Mouse (Mus musculus) midbrain, embryonic 10.5 days (tissue): ENCODE results near the gene 4930432M17Rik. TPM values are rescaled to one million over a fixed set of nuclear protein-coding genes. Genes with fewer than 3 reads are reported as not detected.

Source experiments
- DNase-seq: peaks from one replicate; pipeline ENCODE4 v3.0.0-alpha.2; 2017; ENCODE audit warnings: low spot score
- H3K27ac ChIP-seq: fragments of 300-500 bp; sonication (generic); replicated peaks from 2 replicates; pipeline ENCODE4 v1.5.1; 2016; ENCODE audit warnings: mild to moderate bottlenecking
- H3K27me3 ChIP-seq: fragments of 300-500 bp; sonication (generic); 2 replicates; pipeline ENCODE4 v1.6.1; 2016; ENCODE audit warnings: low read depth, mild to moderate bottlenecking; ENCODE audit not compliant: poor library complexity, severe bottlenecking
- H3K36me3 ChIP-seq: fragments of 300-500 bp; sonication (generic); 2 replicates; pipeline ENCODE4 v1.6.1; 2016; ENCODE audit warnings: mild to moderate bottlenecking, moderate library complexity
- H3K4me1 ChIP-seq: fragments of 300-500 bp; sonication (generic); 2 replicates; pipeline ENCODE4 v1.6.1; 2016
- H3K4me3 ChIP-seq: fragments of 300-500 bp; sonication (generic); 2 replicates; pipeline ENCODE4 v1.5.1; 2016; ENCODE audit warnings: mild to moderate bottlenecking, moderate library complexity
- H3K9me3 ChIP-seq: fragments of 300-500 bp; sonication (generic); replicated peaks from 2 replicates; pipeline ENCODE4 v1.6.1; 2016; ENCODE audit warnings: mild to moderate bottlenecking
- WGBS: fragments of 180-500 bp; shearing (Covaris S2); methylation state at CpG from one replicate; pipeline ENCODE4 v1.1.7; 2016; 5-methylcytosine and 5-hydroxymethylcytosine counted together
- polyA plus RNA-seq: library from polyadenylated mRNA; unstranded; fragments of >200 nt; fragmentation: Nextera tagmentation; extraction: Ambion mirVana; gene quantifications from 2 replicates; pipeline ENCODE4 v1.2.1, GENCODE M21; 2016

The 4930432M17Rik gene
- polyA plus RNA-seq, 1 experiment from 2014 or later: not detected

DNA sequence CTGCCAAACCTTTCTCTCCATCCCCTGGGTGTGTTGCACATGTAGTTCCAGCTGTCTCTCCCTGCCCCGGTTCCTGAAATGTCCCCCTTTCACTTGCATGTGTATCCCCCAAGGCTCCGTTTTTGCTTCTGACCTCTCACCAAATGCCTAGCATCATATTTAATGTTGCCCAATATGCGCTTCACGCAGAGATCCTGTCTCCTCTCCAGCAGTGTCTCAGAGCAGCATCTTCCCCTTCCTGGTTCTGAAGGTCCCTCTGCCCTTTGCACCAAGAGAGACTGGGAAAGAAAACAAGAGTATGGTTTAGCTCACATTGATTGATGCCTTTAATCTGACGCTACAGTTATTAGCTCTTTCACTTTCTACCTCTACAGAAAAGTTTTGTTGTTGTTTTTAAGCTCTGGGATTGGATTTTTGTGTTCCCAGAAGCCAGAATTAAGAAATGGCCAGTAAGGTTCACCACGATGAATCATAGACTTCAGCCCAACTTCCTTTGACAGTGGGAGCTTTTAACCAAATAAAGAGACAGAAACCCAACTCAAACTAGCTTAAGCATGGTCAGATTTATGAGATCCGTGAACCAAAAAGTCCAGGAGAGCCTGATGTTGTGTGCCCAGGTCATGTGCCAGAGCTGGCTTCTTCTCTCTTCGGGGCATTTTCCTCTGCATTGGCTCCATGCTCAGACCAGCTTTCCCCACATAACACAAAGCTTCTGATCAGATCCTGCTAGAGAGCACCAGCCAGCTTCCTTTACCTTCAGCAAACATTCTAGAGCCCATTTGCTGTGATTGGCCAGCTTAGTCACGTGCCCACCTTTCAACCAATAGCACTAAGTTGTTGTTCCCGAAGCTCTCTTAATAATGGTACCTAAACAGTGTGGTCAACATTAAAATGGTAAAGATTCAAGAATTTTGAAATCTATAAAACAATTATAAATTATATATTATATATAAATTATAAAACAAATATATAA is 12.2 kb downstream of the 4930432M17Rik start:
- H3K27ac ChIP-seq: no peak overlapping the region
- no peak overlapping the region for H3K4me3 ChIP-seq
- 90% methylated on average over 10 of the region's 10 CpGs for WGBS
- no peaks in the 10 kb centered on the region for H3K36me3 ChIP-seq
- H3K4me1 ChIP-seq: peaks cover 23% of the 10 kb centered on the region
- no peaks in the 10 kb centered on the region for H3K9me3 ChIP-seq
- DNase-seq: no peak
- peaks cover 7% of the 10 kb centered on the region for H3K27me3 ChIP-seq

GRCm38 (mm10) chr3:121684552-121684951 is 14.0 kb downstream of the 4930432M17Rik start:
- no peaks in the 10 kb centered on the region for H3K36me3 ChIP-seq
- H3K9me3 ChIP-seq: no peaks in the 10 kb centered on the region
- peaks cover 6% of the 10 kb centered on the region for H3K4me1 ChIP-seq
- WGBS: 84% methylated on average over 4 of the region's 4 CpGs
- H3K27ac ChIP-seq: no peak overlapping the region
- H3K27me3 ChIP-seq: peaks cover 7% of the 10 kb centered on the region
- H3K4me3 ChIP-seq: no peak overlapping the region
- no peak for DNase-seq

DNA sequence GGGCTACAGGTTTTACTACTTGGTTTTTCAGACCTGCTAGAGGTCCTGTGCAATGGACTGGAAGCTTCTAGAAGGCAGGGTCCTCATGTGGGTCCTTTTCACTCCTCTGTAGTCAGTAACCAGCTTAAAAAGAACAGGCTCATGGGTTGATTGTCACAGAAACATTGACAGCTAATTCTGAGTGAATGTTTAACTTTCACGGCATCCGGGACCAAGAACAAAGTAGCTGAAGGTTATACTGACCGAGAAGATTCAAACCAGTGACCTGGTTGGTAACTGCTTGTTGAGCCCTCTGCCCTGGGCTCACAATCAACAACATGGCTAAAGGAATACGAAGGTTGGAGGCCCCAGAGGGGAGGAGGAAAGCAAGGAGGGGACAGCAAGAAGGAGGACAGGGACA is 14.4 kb downstream of the 4930432M17Rik start:
- 83% methylated on average over 4 of the region's 4 CpGs for WGBS

DNA sequence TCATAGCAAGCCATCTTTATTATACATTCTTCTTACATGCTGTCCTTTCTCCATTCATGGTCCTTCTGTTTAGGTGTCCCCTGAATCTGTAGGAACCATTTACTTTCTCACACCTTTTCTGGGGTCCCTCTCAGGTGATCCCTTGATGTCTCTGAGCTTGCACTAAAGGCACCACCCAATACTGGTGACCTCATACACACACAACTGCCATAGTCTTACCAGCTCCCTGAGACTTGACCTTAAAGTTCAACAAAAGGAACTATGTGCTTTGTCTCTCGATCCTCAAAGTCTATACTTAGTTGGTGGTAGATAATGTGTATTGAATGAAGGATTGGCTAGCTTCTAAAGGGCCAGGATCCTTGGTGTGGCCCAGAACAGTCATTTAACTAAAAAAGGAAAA is 15.4 kb downstream of the 4930432M17Rik start:
- WGBS: 76% methylated on average over 1 of the region's 1 CpGs
- no peak for DNase-seq
- H3K4me3 ChIP-seq: no peak overlapping the region
- H3K4me1 ChIP-seq: no peaks in the 10 kb centered on the region; the same call in 1 of the 2 replicates
- H3K27ac ChIP-seq: no peak overlapping the region
- no peaks in the 10 kb centered on the region for H3K9me3 ChIP-seq
- H3K27me3 ChIP-seq: peaks cover under 1% of the 10 kb centered on the region
- H3K36me3 ChIP-seq: no peaks in the 10 kb centered on the region

More for the DNA sequence above, 14.4 kb downstream of the 4930432M17Rik start:
- H3K27me3 ChIP-seq: peaks cover 7% of the 10 kb centered on the region
- DNase-seq: no peak
- H3K9me3 ChIP-seq: no peaks in the 10 kb centered on the region
- H3K4me1 ChIP-seq: peaks cover 2% of the 10 kb centered on the region; the same call in 1 of the 2 replicates
- H3K4me3 ChIP-seq: no peak overlapping the region
- no peak overlapping the region for H3K27ac ChIP-seq
- no peaks in the 10 kb centered on the region for H3K36me3 ChIP-seq

DNA sequence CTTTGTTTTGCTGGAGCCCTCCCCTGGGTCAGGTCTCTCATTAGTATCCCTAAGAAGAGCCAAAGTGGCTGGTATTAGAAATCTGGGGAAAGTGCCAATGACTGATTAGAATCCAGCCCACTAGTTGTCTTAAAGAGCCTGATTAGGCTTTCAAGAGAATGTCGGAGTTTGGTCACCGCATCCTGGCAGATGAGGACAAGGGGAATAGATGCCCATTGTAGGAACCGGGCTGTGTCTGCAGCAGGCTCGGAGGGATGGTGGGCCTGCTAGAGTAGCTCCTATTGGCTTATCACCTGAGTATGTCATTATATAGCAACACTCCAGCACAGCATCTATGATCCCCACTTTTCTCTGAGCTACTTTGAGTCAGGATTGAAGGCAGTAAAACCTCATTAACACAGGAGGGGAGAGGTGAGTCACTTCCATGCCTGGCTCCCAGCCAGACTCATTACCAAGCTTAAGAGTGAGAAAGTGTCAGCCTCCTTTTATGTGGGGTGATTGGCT is 15.9 kb downstream of the 4930432M17Rik start:
- WGBS: 88% methylated on average over 4 of the region's 4 CpGs
- Histone ChIP-seq H3K4me3 (no peak overlapping the region), H3K4me1 (no peaks in the 10 kb centered on the region; the same call in 1 of the 2 replicates), H3K27me3 (no peaks in the 10 kb centered on the region; the same call in 1 of the 2 replicates), H3K36me3 (no peaks in the 10 kb centered on the region), H3K27ac (no peak overlapping the region), H3K9me3 (no peaks in the 10 kb centered on the region)
- no peak for DNase-seq

DNA sequence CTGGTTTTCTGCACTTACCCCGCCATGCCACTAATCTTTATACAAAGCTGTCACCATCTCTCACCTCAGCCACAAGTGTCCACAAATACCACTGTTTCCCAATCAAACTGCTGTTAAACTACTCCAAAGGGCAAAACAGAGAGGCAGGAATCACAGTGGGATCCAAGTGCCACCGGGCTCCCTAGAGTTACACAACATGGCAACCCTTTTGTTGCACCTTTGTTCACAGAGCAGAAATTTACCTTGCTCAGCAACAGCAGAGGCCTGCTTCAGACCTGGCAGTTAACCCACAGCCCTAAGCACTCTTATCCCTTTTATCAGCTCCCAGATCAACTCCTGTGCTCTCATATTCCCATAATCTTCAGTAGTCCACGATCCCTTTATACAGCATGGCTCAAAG is 17.2 kb downstream of the 4930432M17Rik start:
- Histone ChIP-seq H3K27ac (0 out of 2 replicates have a peak overlapping the region, but pooled peaks have one; percentile 33), H3K4me1 (no peaks in the 10 kb centered on the region; the same call in 1 of the 2 replicates), H3K9me3 (no peaks in the 10 kb centered on the region), H3K27me3 (no peaks in the 10 kb centered on the region; the same call in 1 of the 2 replicates), H3K4me3 (no peak overlapping the region), H3K36me3 (no peaks in the 10 kb centered on the region)
- no peak for DNase-seq
- WGBS: 80% methylated on average over 3 of the region's 3 CpGs

DNA sequence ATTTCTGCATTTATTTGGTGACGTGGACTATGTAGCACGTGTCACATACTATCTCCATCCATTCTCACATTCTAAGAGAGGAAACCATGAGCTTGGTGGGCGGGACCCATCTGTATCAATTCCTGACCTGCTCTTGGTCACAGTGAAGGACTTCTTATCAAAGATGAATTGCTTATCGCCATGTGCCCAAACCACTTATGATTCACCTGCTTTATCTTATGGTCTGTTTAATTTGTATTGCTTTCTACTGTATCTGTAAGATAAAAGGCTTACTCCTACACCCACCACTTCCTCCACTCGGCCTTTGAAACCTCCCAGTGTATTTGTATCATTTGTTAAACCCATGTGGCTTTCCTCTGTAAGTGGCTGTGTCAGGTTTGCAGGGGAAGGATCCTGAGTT is 18.5 kb downstream of the 4930432M17Rik start:
- Histone ChIP-seq H3K27ac (no peak overlapping the region), H3K9me3 (no peaks in the 10 kb centered on the region), H3K27me3 (no peaks in the 10 kb centered on the region), H3K4me3 (no peak overlapping the region), H3K4me1 (no peaks in the 10 kb centered on the region; the same call in 1 of the 2 replicates), H3K36me3 (no peaks in the 10 kb centered on the region)
- no peak for DNase-seq
- WGBS: 88% methylated on average over 5 of the region's 5 CpGs

DNA sequence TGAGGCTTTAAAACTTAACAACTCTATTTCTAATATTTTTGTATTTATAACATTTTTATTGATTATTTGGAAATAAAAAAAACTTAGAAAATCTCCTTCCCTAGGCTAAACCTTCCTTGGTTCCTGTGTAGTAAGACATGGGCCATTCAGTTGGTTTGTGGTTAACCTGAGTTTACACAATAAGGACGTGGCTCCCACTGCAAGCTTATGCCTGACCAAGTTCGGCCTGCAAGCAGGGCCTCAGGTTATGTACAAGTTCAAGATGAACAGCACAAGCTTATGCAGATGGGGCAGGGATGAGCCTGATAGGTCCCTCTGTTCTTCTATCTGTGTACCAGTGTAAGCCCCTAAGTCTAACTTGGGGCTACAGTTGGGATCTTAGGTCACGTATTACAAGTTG is 19.1 kb downstream of the 4930432M17Rik start:
- 93% methylated on average over 3 of the region's 3 CpGs for WGBS

GRCm38 (mm10) chr3:121693001-121693730 is 22.6 kb downstream of the 4930432M17Rik start:
- H3K27me3 ChIP-seq: no peaks in the 10 kb centered on the region
- H3K27ac ChIP-seq: no peak overlapping the region
- WGBS: 83% methylated on average over 13 of the region's 13 CpGs
- no peaks in the 10 kb centered on the region for H3K4me1 ChIP-seq
- H3K36me3 ChIP-seq: no peaks in the 10 kb centered on the region
- H3K4me3 ChIP-seq: no peak overlapping the region
- DNase-seq: no peak
- H3K9me3 ChIP-seq: no peaks in the 10 kb centered on the region

More for the DNA sequence above, 19.1 kb downstream of the 4930432M17Rik start:
- no peaks in the 10 kb centered on the region; the same call in 1 of the 2 replicates for H3K4me1 ChIP-seq
- no peak for DNase-seq
- H3K9me3 ChIP-seq: no peaks in the 10 kb centered on the region
- H3K4me3 ChIP-seq: no peak overlapping the region
- H3K27ac ChIP-seq: no peak overlapping the region
- H3K36me3 ChIP-seq: no peaks in the 10 kb centered on the region
- H3K27me3 ChIP-seq: no peaks in the 10 kb centered on the region

DNA sequence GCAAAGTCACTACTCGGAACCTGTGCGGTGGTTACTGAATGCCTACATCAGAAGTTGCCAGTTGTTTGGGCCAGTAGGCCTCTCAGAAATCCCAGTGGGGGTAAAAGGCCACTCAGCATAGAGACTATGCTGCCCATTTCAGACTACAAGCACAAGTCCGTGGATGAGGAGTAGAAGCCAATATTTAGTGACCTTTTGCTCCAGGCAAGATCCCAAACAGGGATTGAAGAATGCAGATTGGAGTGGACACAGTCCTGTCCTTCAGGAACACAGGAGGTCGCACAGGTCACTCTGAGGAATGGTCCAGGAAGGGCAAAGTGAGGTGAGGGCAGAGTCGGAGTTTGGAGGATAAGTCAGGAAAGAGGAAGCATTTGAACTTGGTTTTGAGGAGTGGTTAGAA is 23.2 kb downstream of the 4930432M17Rik start:
- Histone ChIP-seq H3K27ac (no peak overlapping the region), H3K4me3 (no peak overlapping the region), H3K36me3 (no peaks in the 10 kb centered on the region), H3K9me3 (no peaks in the 10 kb centered on the region), H3K4me1 (peaks cover 4% of the 10 kb centered on the region), H3K27me3 (no peaks in the 10 kb centered on the region)
- DNase-seq: no peak
- WGBS: 88% methylated on average over 5 of the region's 5 CpGs

GRCm38 (mm10) chr3:121697169-121697568 is 26.6 kb downstream of the 4930432M17Rik start:
- Histone ChIP-seq H3K9me3 (no peaks in the 10 kb centered on the region), H3K4me3 (no peak overlapping the region), H3K4me1 (peaks cover 38% of the 10 kb centered on the region), H3K36me3 (no peaks in the 10 kb centered on the region), H3K27ac (no peak overlapping the region), H3K27me3 (peaks cover 4% of the 10 kb centered on the region)
- DNase-seq: no peak
- 92% methylated on average over 7 of the region's 7 CpGs for WGBS

GRCm38 (mm10) chr3:121699401-121699800 is 28.8 kb downstream of the 4930432M17Rik start:
- H3K27ac ChIP-seq: peak overlapping the region; percentile 82
- peaks cover 42% of the 10 kb centered on the region for H3K4me1 ChIP-seq
- H3K27me3 ChIP-seq: peaks cover 4% of the 10 kb centered on the region
- H3K9me3 ChIP-seq: no peaks in the 10 kb centered on the region
- H3K36me3 ChIP-seq: no peaks in the 10 kb centered on the region
- 88% methylated on average over 4 of the region's 4 CpGs for WGBS
- DNase-seq: no peak
- H3K4me3 ChIP-seq: no peak overlapping the region
